Mouse (Mus musculus): Measurements from ENCODE around the gene Zfp59.
A peak's percentile ranks its signal among the peaks of the same experiment; 100 is the strongest.
"Not testable (repeated sequence)": the region's sequence is repeated elsewhere in the genome, so short reads cannot be mapped to it uniquely, and the experiment has no call there.

The Zfp59 gene

GRCm38 (mm10) chr7:27838323-27839249 is at the start of gene Zfp59:
TSS of gene Zfp59 (plus strand) at chr7:27838607.
- peak; percentile 94 for DNase-seq (ENCODE audit: low read depth, low spot score)

GRCm38 (mm10) chr7:27789306-27789705 is 49.1 kb upstream of the Zfp59 start:
- no peak for DNase-seq (ENCODE audit: low read depth, low spot score)

- not testable (repeated sequence) for DNase-seq (ENCODE audit: low read depth, low spot score)
Observed at GRCm38 (mm10) chr7:27793865-27794264, 44.5 kb upstream of the Zfp59 start.

GRCm38 (mm10) chr7:27794566-27794965 is 43.8 kb upstream of the Zfp59 start:
- DNase-seq (ENCODE audit: low read depth, low spot score) = no peak

GRCm38 (mm10) chr7:27797906-27798811 is 40.2 kb upstream of the Zfp59 start:
- DNase-seq (ENCODE audit: low read depth, low spot score) = no peak

- peak; percentile 45 for DNase-seq (ENCODE audit: low read depth, low spot score)
Observed at GRCm38 (mm10) chr7:27801137-27801536, 37.3 kb upstream of the Zfp59 start.

- DNase-seq (ENCODE audit: low read depth, low spot score) = peak; percentile 66
Observed at GRCm38 (mm10) chr7:27802986-27803385, 35.4 kb upstream of the Zfp59 start.

- peak; percentile 95 for DNase-seq (ENCODE audit: low read depth, low spot score)
Observed at GRCm38 (mm10) chr7:27804297-27805030, 33.9 kb upstream of the Zfp59 start.

- not testable (repeated sequence) for DNase-seq (ENCODE audit: low read depth, low spot score)
Observed at GRCm38 (mm10) chr7:27806896-27807295, 31.5 kb upstream of the Zfp59 start, which contains the start of gene Zfp626. TSS of gene Zfp626 (plus strand) at chr7:27807196.

- DNase-seq (ENCODE audit: low read depth, low spot score) = peak; percentile 59
Observed at GRCm38 (mm10) chr7:27807305-27807704, 31.1 kb upstream of the Zfp59 start.

- DNase-seq (ENCODE audit: low read depth, low spot score) = peak; percentile 90
Observed at GRCm38 (mm10) chr7:27818526-27819110, 19.8 kb upstream of the Zfp59 start.

GRCm38 (mm10) chr7:27822611-27823010 is 15.8 kb upstream of the Zfp59 start:
- DNase-seq (ENCODE audit: low read depth, low spot score) = no peak

- DNase-seq (ENCODE audit: low read depth, low spot score) = no peak
Observed at GRCm38 (mm10) chr7:27834131-27834530, 4.3 kb upstream of the Zfp59 start.

GRCm38 (mm10) chr7:27837896-27838295 is 511 bp upstream of the Zfp59 start:
- DNase-seq (ENCODE audit: low read depth, low spot score) = peak; percentile 31

- DNase-seq (ENCODE audit: low read depth, low spot score) = no peak
Observed at GRCm38 (mm10) chr7:27839596-27839995, 1.2 kb downstream of the Zfp59 start.

- peak; percentile 98 for DNase-seq (ENCODE audit: low read depth, low spot score)
Observed at GRCm38 (mm10) chr7:27840104-27840503, 1.7 kb downstream of the Zfp59 start.

GRCm38 (mm10) chr7:27857227-27857626 is 18.8 kb downstream of the Zfp59 start, which contains the start of gene Zfp607a:
TSS of gene Zfp607a (plus strand) at chr7:27857527.
- no peak for DNase-seq (ENCODE audit: low read depth, low spot score)

GRCm38 (mm10) chr7:27859301-27860251 is 21.2 kb downstream of the Zfp59 start:
- no peak for DNase-seq (ENCODE audit: low read depth, low spot score)

GRCm38 (mm10) chr7:27860396-27861235 is 22.2 kb downstream of the Zfp59 start:
- peak; percentile 78 for DNase-seq (ENCODE audit: low read depth, low spot score)

Data from R1 (cell line).